Mouse (Mus musculus) olfactory bulb, adult 2 months (tissue): ENCODE results near the gene Cabp7.

Experiments used
- CTCF ChIP-seq: fragments of 200-500 bp; IDR thresholded peaks from 2 replicates; pipeline ENCODE4 v1.5.1; 2012; ENCODE audit warnings: low read depth, mild to moderate bottlenecking, low read length, moderate library complexity; ENCODE audit not compliant: insufficient read depth
- POLR2A ChIP-seq: fragments of 200-500 bp; IDR thresholded peaks from 2 replicates; pipeline ENCODE4 v1.6.1; 2012; ENCODE audit warnings: mild to moderate bottlenecking, low read depth, low read length, moderate library complexity; ENCODE audit not compliant: insufficient read depth

DNA sequence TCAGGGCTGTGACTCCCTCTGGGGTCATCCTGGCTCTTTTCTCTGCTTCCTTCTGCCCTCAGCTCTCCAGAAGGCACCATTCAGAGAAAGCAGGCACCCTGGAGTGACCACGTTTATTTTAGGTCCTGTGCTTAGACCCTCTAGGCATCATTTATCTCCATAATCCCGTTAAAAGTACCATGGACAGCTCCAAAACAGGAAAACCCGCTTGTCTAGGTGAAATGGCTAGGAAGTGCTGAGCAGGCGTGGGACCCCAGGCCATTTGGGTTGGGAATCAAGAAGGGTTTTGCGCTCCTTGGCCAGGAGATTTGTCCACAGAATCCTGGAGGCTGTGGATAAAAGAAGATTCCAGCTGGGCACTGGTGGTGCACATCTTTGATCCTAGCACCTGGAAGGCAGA lies 17.1 kb upstream of the Cabp7 start:
- TF ChIP-seq CTCF: no peak
- TF ChIP-seq POLR2A: no peak
